Mouse (Mus musculus): Measurements from ENCODE around the gene Olfr700.
"Not testable (repeated sequence)": the region's sequence is repeated elsewhere in the genome, so short reads cannot be mapped to it uniquely, and the experiment has no call there.

The Olfr700 gene

DNA sequence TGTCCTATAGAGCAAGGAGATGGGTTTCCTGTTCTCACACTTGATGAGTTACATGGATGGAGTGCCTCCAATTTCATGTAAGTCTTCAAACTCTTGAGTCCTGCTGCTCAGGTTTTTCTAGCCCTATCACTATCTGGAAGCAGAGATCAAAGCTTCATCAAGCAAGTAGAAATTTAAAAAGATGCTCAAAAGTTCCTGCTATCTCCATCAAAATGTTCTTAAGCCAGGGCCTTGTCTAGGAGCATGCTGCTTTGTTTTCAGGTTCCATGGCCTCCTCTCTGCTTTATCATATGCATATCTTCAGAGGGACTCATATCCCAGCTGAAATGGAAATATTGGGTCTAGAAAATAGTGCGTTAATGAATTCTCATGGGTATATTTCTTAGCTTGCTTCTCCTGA, at the start of gene Olfr700:
Olfr700 (minus strand) TSS at position 101 of the 400 bp plus-strand sequence.
- no peak for DNase-seq (ENCODE audit: low read depth)

DNA sequence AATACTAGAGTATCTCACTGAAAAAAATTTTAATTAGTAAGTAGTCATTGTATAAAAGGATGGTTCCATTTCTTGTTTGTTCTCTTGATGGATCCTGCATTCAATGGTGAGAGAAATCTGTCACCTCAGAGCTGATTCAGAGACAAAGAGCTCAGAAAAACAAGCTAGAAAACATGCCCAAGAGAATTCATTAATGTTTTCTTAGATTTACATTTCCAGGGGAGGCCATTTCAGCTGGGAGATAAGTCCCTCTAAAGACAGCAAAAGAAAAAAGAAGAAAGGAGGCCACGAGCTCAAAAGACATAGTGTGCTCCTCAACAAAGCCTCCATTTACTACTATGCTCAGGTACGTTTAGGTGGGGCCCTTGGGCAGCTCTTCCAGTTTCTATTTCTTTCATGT, 34.4 kb upstream of the Olfr700 start, which contains the start of gene Olfr703:
Olfr703 (plus strand) TSS at position 301 of the 400 bp plus-strand sequence.
- DNase-seq (ENCODE audit: low read depth): no peak

DNA sequence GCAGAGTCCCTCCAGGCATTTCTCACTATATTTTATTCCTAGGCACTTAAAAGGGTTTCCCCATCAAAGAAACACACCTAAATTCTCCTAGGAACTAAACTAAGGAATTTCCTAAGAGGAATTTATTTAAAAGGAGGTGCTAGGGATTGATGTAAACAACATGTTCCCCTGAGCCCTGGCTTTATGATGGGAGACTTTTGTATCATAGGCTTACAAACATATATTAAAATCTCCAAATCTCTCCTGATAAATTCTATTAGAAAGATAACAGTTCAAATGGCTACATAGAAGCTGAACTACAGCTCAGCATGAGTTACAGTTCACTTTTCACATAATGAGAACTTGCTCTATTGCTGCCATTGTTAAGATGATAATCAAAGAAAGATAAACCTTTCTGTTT, 25.2 kb upstream of the Olfr700 start, which contains the start of gene Olfr702:
Olfr702 (minus strand) TSS at position 101 of the 400 bp plus-strand sequence.
- no peak for DNase-seq (ENCODE audit: low read depth)

DNA sequence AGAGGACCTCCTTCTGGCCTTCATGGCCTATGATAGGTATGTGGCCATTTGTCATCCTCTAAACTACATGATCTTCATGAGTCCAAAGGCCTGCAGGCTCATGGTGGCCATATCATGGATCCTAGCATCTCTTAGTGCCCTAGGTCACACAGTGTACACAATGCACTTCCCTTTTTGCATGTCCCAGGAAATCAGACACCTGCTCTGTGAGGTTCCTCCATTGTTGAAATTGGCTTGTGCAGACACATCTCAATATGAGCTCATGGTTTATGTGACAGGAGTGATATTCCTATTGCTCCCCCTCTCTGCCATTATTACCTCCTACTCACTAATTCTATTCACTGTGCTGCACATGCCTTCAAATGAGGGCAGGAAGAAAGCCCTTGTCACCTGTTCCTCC, 9.8 kb upstream of the Olfr700 start:
- DNase-seq (ENCODE audit: low read depth): no peak

DNA sequence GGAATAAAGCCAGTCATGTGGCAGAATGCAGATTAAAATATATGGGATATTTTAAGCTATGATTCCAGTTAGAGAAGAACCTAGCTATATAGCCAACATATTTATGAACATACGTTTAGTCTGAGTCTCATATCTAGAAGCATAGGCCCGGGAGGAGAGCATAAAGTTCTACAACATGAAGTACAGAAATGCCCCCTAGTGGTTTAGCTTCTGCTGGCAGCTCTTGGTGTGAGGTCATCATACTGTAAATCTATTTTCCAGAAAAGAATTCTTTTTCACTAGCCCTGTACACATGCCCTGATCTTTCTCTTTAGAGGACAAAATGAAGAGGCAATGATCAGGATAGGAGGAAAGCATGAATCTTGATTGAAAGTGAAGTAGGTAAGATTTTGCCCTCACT, 7.1 kb upstream of the Olfr700 start:
- peak; percentile 9 for DNase-seq (ENCODE audit: low read depth)

DNA sequence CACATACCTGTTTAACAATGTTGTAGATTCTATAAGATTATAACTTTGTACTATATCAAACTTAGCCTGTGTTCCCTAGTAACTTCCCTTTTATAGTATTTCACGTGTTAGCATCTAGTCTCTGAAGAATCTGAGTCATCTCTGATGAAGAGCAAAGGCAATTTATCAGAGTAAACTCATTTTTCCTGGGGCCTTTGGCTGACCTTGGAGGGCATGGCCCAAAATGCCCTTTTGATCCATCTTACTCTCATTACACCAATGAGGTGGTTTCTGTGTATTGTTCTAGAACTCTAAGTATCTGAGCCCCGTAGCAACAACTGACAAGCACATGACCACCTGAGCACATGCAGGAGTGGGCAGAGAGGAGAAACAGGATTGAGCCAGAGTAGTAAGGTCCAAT, 5.2 kb upstream of the Olfr700 start, which contains the start of gene Olfr701:
Olfr701 (plus strand) TSS at position 301 of the 400 bp plus-strand sequence.
- DNase-seq (ENCODE audit: low read depth): no peak

DNA sequence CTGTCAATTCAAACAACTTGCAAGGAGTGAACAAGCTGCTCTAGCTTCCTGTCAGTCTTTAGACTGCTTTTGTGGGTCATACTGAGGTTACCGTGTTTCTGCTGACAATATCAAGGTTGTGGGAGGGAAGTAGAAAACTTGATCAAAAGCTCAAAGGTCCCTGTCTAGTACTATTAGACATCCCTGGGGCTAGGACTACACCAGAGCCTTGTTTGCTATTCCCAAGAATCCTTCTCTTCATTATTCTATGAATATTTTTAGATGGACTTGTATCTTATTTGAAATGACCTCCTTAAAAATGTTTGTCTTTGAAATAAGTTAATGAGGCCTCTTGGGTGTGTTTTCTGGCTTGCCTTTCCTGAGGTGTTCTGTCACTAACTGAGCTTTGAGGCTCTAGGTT, 15.5 kb downstream of the Olfr700 start, which contains the start of gene Olfr699:
Olfr699 (minus strand) TSS at position 101 of the 400 bp plus-strand sequence.
- DNase-seq (ENCODE audit: low read depth): no peak

DNA sequence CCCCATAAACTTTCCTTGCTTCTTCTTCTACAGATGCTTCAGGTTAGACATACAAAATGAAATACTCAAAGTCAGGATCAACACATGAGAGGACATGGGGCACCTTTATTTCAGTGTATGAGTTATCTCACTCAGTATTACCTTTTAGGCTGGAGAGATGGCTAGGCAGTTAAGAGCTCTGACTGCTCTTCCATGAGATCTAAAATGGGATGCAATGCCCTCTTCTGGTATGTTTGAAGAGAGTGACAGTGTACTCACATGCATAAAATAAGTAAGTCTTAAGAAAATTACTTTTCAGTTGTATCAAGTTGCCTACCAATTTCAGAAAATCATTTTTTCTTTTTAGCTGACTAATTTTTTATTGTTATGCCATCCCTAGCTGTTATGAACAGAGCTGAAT, 20.3 kb downstream of the Olfr700 start:
- DNase-seq (ENCODE audit: low read depth): no peak

DNA sequence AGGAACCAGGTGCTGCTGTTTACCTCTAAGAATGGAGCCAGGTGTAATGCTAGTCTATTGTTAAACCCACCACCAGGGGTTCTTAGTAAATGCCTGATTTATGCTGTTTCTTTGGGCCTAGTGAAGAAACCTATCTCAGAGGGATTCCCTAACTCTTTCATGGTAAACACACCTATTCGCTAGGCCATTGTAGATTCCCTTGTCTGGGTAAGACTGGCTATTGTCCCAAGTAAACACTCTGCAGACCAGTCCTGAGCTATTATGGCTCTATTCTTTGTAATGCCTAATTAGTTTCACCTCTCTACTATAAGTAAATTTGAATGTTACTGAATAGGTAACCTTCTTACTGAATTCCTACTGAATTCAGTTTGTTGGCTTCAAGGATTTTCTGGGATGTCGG, 47.6 kb downstream of the Olfr700 start:
- not testable (repeated sequence) for DNase-seq (ENCODE audit: low read depth)

DNA sequence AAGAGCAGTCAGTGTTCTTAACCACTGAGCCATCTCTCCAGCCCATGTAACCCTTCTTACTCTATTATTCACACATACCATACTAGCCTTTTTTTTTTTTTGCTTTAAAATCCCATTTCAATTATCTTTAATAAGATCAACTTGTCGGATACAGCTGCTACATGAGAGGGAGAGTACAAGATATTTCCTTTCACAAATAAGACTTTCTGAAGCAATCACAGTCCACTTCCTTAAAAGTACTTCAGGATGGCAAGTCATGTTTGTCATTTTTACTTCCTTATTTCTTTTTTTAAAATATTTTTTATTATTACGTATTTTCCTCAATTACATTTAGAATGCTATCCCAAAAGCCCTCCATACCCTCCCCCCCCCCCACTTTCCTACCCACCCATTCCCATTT, 49.8 kb downstream of the Olfr700 start:
- DNase-seq (ENCODE audit: low read depth): no peak

All from c-Kit-positive CD71-positive TER-119-negative erythroid progenitor cells, embryonic 14.5 days (primary cell).